Mouse (Mus musculus) heart, adult 2 months (tissue): ENCODE measurements around the gene Tacc2.

ENCODE experiments used
- CTCF ChIP-seq: fragments of 200-600 bp; IDR thresholded peaks from 2 replicates; pipeline ENCODE4 v1.8.1; 2022; ENCODE audit warnings: antibody characterized with exemption, mild to moderate bottlenecking, moderate library complexity
- EP300 ChIP-seq: fragments of 200-500 bp; IDR thresholded peaks from 2 replicates; pipeline ENCODE4 v1.6.1; 2011; ENCODE audit warnings: low read depth, low read length, control low read depth; ENCODE audit not compliant: insufficient read depth
- POLR2A ChIP-seq: fragments of 200-500 bp; IDR thresholded peaks from 2 replicates; pipeline ENCODE4 v1.6.1; 2011; ENCODE audit warnings: mild to moderate bottlenecking, low read depth, low read length, control low read depth; ENCODE audit not compliant: insufficient read depth

- TF ChIP-seq POLR2A, result no peak
- no peak for TF ChIP-seq EP300
- TF ChIP-seq CTCF, result no peak
Measured at GRCm38 (mm10) chr7:130560933-130561332, 16.3 kb upstream of the Tacc2 start.
